Comparison of ENCODE assay signal across 10 mouse cellular contexts in the genomic region with DNA sequence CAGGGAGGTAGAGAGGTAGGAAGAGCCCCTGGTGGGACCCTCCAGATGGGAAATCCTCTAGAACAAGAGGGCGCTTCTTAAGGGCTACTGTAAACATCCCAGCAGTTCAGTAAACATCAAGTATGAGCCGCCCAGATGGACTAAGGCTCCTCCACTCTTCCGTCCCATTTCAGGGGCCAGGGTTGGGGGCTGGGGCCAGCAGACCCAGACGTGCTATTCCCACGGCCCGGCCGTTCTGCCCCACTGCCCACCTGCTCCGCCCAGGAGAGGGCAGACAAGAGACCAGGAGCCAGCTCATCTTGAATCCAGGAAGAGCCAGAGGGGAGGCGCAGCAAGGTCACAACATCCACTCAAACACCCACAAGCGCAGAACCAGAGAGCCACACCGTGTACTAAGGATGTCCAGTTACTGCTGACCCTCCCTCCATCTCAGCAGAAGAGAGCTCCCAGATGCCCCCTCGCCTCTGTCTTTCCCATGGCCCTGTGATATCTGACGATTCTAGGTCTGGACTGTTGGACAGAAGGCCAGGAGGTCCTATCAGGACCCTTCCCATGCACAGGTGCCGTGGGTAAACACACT. TPM values are rescaled to one million over a fixed set of nuclear protein-coding genes. Genes with fewer than 3 reads are reported as not detected.
DNase-seq lines count a peak whose midpoint lies in the region; ATAC-seq and TF ChIP-seq lines count a peak whose summit lies in the region.
"Had no signal": no experiment of that assay in that cellular context is flagged by ENCODE, and none has a peak within 500 bp of the region (broad histone marks: within the 10 kb centered on the region; RNA-seq: fewer than 3 reads in every experiment).

No protein-coding gene starts in this region.

- no peak for TF ChIP-seq POLR2A in limb, embryonic 14.5 days (IDR thresholded peaks at IDR 0.05; ENCODE audit: borderline replicate concordance, extremely low read depth, insufficient read depth, insufficient read length)

- no peak overlapping the region for H3K9ac ChIP-seq in heart, embryonic 12.5 days
- H3K9ac ChIP-seq in hindbrain, embryonic 11.5 days (ENCODE audit: low read depth, low read length) = no peak overlapping the region
- 0 out of 2 replicates have a peak overlapping the region, but pooled peaks have one; percentile 25 for H3K9ac ChIP-seq in limb, embryonic 14.5 days (ENCODE audit: low read depth, low read length, severe bottlenecking)
- H3K9ac ChIP-seq: liver, embryonic 15.5 days had no signal

- no peaks in the 10 kb centered on the region for H3K36me3 ChIP-seq in heart, embryonic 12.5 days
- no peaks in the 10 kb centered on the region for H3K36me3 ChIP-seq in hindbrain, embryonic 11.5 days (ENCODE audit: control insufficient read depth, insufficient read depth, low read length)
- peaks cover 56% of the 10 kb centered on the region for H3K36me3 ChIP-seq in limb, embryonic 14.5 days (ENCODE audit: control insufficient read depth, insufficient read depth, low read length)
- H3K36me3 ChIP-seq: liver, embryonic 15.5 days had no signal

- H3K27me3 ChIP-seq in heart, embryonic 12.5 days (replicated peaks) = no peaks in the 10 kb centered on the region
- H3K27me3 ChIP-seq in hindbrain, embryonic 11.5 days (ENCODE audit: control insufficient read depth, insufficient read depth, low read length) = 0 out of 2 replicates have a peak, but pooled peaks cover 4% of the 10 kb centered on the region
- H3K27me3 ChIP-seq in limb, embryonic 14.5 days (ENCODE audit: control insufficient read depth, insufficient read depth, low read length) = no peaks in the 10 kb centered on the region

- H3K27ac ChIP-seq in heart, embryonic 12.5 days (ENCODE audit: poor library complexity, severe bottlenecking) = no peak overlapping the region
- H3K27ac ChIP-seq in hindbrain, embryonic 11.5 days (ENCODE audit: low read depth, low read length) = peak overlapping the region; percentile 19; the same call in 1 of the 2 replicates
- no peak overlapping the region for H3K27ac ChIP-seq in limb, embryonic 14.5 days (replicated peaks; ENCODE audit: low read depth, low read length)
- H3K27ac ChIP-seq: liver, embryonic 15.5 days had no signal

- DNase-seq in heart, adult 8-10 months (ENCODE audit: low spot score) = no peak
- peak; percentile 45 for DNase-seq in hindbrain, embryonic 11.5 days (ENCODE audit: low spot score)
- no peak for DNase-seq in limb, embryonic 14.5 days (ENCODE audit: low spot score)
- DNase-seq in retina, embryonic 14.5 days (ENCODE audit: low spot score) = peak; percentile 68
- DNase-seq in cerebellum, adult 11 months = no peak
- no peak for DNase-seq in cerebellum, adult 9-10 months
- DNase-seq: cerebellum, adult 18-20 months had no signal

- H3K9me3 ChIP-seq in heart, embryonic 12.5 days (replicated peaks) = no peaks in the 10 kb centered on the region
- no peaks in the 10 kb centered on the region for H3K9me3 ChIP-seq in hindbrain, embryonic 11.5 days (ENCODE audit: control insufficient read depth, low read length)
- H3K9me3 ChIP-seq in limb, embryonic 14.5 days (ENCODE audit: control insufficient read depth, low read length) = no peaks in the 10 kb centered on the region
- H3K9me3 ChIP-seq: liver, embryonic 15.5 days had no signal

- peak overlapping the region; percentile 13; the same call in 1 of the 2 replicates for H3K4me2 ChIP-seq in heart, embryonic 12.5 days
- H3K4me2 ChIP-seq in hindbrain, embryonic 11.5 days (replicated peaks; ENCODE audit: low read depth, low read length) = peak overlapping the region; percentile 20
- peak overlapping the region; percentile 23 for H3K4me2 ChIP-seq in limb, embryonic 14.5 days (replicated peaks; ENCODE audit: low read depth, low read length, severe bottlenecking)
- H3K4me2 ChIP-seq: liver, embryonic 15.5 days had no signal

- no peak for ATAC-seq in heart, embryonic 12.5 days (ENCODE audit: insufficient number of reproducible peaks, low FRiP score)
- ATAC-seq in hindbrain, embryonic 11.5 days (ENCODE audit: low FRiP score) = 0 out of 2 replicates have a peak, but pooled peaks have one; percentile 21
- ATAC-seq in limb, embryonic 14.5 days (ENCODE audit: low FRiP score, low read depth) = no peak
- no peak for ATAC-seq in cerebellum, adult (ENCODE audit: insufficient number of reproducible peaks, low FRiP score, low TSS enrichment)

- H3K4me3 ChIP-seq in heart, embryonic 12.5 days = no peak overlapping the region
- no peak overlapping the region for H3K4me3 ChIP-seq in hindbrain, embryonic 11.5 days (ENCODE audit: low read depth, low read length)
- H3K4me3 ChIP-seq in limb, embryonic 14.5 days (replicated peaks; ENCODE audit: low read length) = peak overlapping the region; percentile 2; the same call in 1 of the 2 replicates
- H3K4me3 ChIP-seq: liver, embryonic 15.5 days had no signal

- peaks cover 86% of the 10 kb centered on the region for H3K4me1 ChIP-seq in heart, embryonic 12.5 days (replicated peaks)
- peaks cover 39% of the 10 kb centered on the region for H3K4me1 ChIP-seq in hindbrain, embryonic 11.5 days (replicated peaks; ENCODE audit: control insufficient read depth, insufficient read depth, low read length)
- H3K4me1 ChIP-seq in limb, embryonic 14.5 days (ENCODE audit: control insufficient read depth, insufficient read depth, low read length) = peaks cover 68% of the 10 kb centered on the region
- H3K4me1 ChIP-seq: liver, embryonic 15.5 days had no signal

- 22% methylated on average over 14 of the region's 14 CpGs for WGBS in heart, embryonic 12.5 days
- 6% methylated on average over 14 of the region's 14 CpGs for WGBS in hindbrain, embryonic 11.5 days
- WGBS in limb, embryonic 14.5 days = 20% methylated on average over 14 of the region's 14 CpGs

RNA-seq across cellular contexts. Expression of a gene that starts 11.6 kb away (rescaled TPM):
- polyA plus RNA-seq in heart, embryonic 12.5 days (2016; fragmentation: Nextera tagmentation; extraction: Ambion mirVana) = 8.1 and 8.4 TPM in 2 replicates
- 10 to 100 TPM; 11.9 to 16.5 (median 14.3) TPM for total RNA-seq in heart, adult 8-10 months (2022)
- 10.7 and 12.0 TPM in 2 replicates for polyA plus RNA-seq in hindbrain, embryonic 11.5 days (2014; fragmentation: Nextera tagmentation; extraction: Ambion mirVana)
- 228 and 332 TPM in 2 replicates for polyA plus RNA-seq in limb, embryonic 14.5 days (2012; rRNA removed)
- 48.8 and 55.6 TPM in 2 replicates for polyA plus RNA-seq in limb, embryonic 14.5 days (2014; fragmentation: Nextera tagmentation; extraction: Ambion mirVana)

RNA-seq across cellular contexts. Expression of a gene that starts 19.2 kb away (rescaled TPM):
- polyA plus RNA-seq in heart, embryonic 12.5 days (2016; fragmentation: Nextera tagmentation; extraction: Ambion mirVana) = 0.97 and 1.2 TPM in 2 replicates
- not detected for total RNA-seq in heart, adult 8-10 months (2022)
- polyA plus RNA-seq in hindbrain, embryonic 11.5 days (2014; fragmentation: Nextera tagmentation; extraction: Ambion mirVana) = 0.84 and 1.2 TPM in 2 replicates
- polyA plus RNA-seq in limb, embryonic 14.5 days (2012; rRNA removed) = 0.28 and 0.44 TPM in 2 replicates
- polyA plus RNA-seq in limb, embryonic 14.5 days (2014; fragmentation: Nextera tagmentation; extraction: Ambion mirVana) = 0.55 and 0.57 TPM in 2 replicates

RNA-seq across cellular contexts. Expression of a gene that starts 29.4 kb away (rescaled TPM):
- 2.9 and 3.2 TPM in 2 replicates for polyA plus RNA-seq in heart, embryonic 12.5 days (2016; fragmentation: Nextera tagmentation; extraction: Ambion mirVana)
- 10 to 100 TPM; 62.8 to 91.0 (median 81.6) TPM for total RNA-seq in heart, adult 8-10 months (2022)
- 8.0 and 9.8 TPM in 2 replicates for polyA plus RNA-seq in hindbrain, embryonic 11.5 days (2014; fragmentation: Nextera tagmentation; extraction: Ambion mirVana)
- polyA plus RNA-seq in limb, embryonic 14.5 days (2012; rRNA removed) = 22.4 and 31.8 TPM in 2 replicates
- 3.7 and 6.0 TPM in 2 replicates for polyA plus RNA-seq in limb, embryonic 14.5 days (2014; fragmentation: Nextera tagmentation; extraction: Ambion mirVana)

Comparison
In these comparisons a context has a peak if more than half of its experiments do, and no peak if none do; other contexts are left out.
1. DNase-seq: peak in hindbrain, embryonic 11.5 days (single experiment) and retina, embryonic 14.5 days (single experiment); none in heart, adult 8-10 months (single experiment), limb, embryonic 14.5 days (single experiment), cerebellum, adult 11 months (single experiment) and cerebellum, adult 9-10 months (single experiment).
2. Peak in every context shown above with its lines, with median percentiles within 50 percentile points of each other: H3K4me2 ChIP-seq.